Mouse (Mus musculus) gastrocnemius, adult 18-20 months (tissue): Measurements from ENCODE around the gene Ift43. TPM values are rescaled to one million over a fixed set of nuclear protein-coding genes. Genes with fewer than 3 reads are reported as not detected.

Experiments
- DNase-seq: peaks from one replicate; pipeline ENCODE4 v3.0.0; 2021; ENCODE audit warnings: low spot score
- total RNA-seq, 2 experiments: library from RNA; stranded (reverse); gene quantifications; 2 replicates each; pipeline ENCODE4 v1.2.3; 2021

The Ift43 gene
- total RNA-seq, 2 experiments from 2014 or later: 10.5 to 12.7 TPM

DNA sequence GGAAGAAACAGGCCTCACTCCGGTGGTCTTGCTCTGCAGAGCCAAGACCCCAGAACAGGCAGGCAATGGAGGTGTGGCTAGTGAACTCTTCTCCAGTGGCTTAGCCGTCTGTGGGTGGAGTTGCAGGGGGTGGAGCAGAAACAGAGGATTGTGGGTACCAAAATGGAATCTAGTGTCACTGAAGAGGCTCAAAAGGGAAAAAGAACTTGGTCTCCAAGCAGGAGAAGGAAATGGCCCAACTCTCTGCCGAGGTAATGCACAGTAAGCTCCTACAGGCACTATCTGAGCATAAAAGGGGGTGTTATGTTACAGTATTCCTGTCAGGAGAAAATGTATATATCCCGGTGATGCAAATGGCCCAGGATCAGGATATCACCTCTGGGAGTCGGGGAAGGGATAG, 86.9 kb downstream of the Ift43 start:
- no peak for DNase-seq

DNA sequence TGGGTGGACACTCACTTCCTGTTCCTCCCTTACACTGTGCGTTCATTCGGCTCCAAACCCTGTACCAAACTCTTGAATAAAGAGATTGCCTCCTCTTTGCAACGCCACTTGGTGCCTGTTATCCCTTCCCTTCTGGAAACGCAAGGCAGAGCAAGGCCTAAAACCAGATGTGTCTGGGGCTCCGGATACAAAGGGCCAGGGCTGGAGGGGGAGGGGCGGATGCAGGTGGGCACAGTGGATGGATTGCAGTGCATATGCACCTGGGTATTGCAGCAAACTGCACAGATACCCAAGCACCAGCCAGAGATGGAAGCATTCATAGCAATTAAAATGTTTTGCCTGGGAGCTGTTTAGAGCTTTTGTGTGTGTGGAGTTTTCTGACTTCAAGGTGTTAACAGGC, 91.0 kb downstream of the Ift43 start:
- no peak for DNase-seq

DNA sequence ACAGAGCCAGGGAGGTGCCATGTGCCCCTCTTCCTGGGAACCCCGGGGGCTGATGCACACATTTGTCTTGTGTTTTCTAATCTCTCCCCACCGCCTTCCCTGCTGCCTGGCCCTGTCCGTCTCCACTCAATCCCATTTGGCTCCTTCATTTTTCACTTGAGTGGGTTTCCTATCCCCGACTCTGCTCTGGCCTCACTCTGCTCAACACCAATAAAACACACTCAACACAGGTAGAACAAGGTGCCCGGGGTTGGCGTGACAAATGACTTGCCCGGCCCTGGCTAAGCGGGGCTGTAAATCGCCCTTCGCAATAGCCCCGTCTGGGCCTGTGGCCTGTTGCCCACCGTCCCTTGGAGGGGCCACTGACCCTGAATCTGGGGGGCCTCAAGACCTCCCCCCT, 92.0 kb downstream of the Ift43 start:
- DNase-seq: no peak

DNA sequence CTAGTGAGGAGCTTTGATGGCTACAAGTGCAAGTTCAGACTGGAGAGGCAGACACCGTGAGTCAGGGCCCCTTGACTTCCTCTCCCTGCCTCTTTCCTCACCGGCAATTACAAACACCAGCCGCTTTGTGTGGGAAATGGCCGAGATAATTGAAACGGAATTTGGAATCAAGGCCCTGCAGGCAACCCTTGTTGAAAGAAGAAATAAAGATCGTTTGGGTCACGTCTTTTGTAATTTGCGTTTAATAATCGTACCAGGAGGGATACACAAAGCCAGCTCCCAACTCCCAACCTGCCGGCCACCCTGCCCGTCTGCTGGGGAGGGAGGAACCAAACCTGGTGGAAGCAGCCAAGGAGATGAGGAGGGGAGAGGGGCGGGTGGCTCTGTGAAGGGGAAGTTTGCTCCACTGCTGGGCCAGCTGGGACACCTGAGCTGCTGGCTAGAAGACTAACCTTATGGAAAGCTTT, 93.2 kb downstream of the Ift43 start:
- no peak for DNase-seq

DNA sequence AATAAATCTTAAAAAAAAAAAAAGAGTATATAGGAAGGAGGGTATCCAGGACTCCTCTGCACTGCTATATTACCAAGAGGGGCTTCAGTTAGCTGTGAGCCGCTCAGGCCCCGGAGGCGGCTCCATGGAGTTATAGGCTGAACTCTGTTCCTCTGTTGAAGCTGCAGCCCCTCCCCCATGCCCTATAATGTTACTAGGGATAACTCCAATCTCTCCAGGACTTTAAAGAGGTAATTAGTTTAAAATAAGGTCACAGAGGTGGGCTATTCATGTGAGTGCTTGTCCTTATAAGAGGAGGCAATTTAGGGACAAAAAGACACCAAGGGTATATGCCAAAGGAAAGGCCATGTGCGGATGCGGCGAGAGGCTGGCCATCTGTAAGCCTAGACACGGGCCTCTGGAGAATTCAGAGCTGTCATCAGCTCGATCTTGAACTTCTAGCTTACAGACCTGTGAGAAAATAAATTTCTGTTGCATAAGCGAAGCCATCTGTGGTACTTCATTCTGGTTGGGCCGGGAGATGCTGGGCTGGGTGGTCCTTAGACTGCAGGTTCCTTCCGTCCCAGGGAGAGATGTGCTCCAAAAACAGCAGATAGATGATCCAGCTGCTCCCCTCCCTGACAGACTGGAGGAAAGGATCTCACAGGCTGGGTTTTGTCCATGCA, 94.5 kb downstream of the Ift43 start:
- DNase-seq: no peak

DNA sequence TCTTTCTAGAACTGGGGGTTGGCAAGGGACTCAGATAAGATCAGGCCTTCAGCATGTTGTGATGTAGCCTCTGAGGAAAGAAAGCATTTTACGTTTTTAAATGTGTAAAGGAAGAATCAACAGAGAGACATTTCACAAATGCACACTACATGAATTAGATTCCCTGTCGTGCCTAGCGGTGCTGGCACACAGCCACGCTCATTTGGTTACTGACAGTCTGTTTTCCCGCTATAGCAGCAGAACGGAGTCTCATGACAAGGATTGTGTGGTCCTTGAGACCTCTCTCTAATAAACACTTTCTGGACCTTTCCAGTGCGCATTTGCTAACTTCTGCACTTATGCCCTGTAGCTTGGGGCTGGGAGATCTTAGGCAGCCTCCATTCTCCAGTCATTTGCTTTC, 96.9 kb downstream of the Ift43 start:
- no peak for DNase-seq

DNA sequence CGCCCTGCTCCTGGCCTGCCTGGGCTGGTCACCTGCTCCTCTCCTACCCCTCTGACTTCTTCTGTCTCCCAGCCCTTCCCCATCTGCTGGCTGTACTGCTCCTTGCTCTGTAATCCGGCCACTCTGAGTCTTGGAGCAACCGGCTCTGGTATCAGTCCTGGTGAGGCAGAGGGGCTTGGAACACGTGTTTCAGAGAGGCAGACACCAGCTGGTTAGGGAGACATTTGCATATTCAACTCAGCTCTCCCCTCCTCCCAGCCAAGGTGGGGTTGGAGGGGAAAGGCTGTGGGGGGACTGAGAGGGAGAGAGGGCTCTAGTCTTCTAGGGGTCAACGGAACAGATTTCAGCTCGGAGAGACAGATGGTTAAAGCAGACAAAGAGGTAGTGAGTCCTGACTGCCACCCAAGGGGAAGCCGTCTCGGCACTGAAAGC, 99.0 kb downstream of the Ift43 start:
- no peak for DNase-seq

DNA sequence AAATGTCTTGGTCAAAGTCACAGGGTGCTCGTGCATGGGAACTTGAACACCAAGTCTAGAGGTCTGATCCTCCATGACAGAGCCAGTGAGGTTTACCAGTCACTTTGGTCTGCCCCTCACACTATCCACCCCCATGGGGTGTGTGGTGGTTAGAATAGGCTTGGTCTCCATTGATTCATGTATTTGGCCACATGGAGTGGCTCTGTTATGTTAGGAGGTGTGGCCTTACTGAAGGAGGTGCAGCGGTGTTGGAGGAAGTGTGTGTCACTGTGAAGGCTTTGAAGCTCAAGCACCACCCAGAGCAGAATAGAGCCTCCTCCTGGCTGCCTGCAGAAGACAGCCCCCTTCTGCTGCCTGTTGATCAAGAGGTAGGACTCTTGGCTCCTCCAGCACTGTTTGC, 99.5 kb downstream of the Ift43 start:
- DNase-seq: no peak

DNA sequence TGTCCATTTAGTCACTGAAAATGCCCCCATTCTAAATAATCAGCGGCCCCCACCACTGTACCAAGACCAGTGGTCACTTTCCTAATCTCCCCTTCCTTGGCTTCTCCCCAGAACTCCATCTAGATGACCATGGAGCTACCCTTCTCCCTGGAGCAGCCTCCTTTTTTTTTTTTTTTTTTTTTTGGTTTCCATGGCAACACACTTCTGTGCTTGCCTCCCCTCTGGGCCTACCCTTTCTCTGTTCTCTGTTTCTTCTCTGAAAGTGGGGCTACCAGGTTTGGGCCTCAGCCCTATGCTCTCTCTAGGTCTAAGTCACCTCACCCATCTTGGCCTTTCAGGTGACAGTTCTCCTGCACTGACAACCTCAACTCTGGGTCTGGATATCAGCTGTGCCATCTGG, 100.1 kb downstream of the Ift43 start:
- DNase-seq: no peak

DNA sequence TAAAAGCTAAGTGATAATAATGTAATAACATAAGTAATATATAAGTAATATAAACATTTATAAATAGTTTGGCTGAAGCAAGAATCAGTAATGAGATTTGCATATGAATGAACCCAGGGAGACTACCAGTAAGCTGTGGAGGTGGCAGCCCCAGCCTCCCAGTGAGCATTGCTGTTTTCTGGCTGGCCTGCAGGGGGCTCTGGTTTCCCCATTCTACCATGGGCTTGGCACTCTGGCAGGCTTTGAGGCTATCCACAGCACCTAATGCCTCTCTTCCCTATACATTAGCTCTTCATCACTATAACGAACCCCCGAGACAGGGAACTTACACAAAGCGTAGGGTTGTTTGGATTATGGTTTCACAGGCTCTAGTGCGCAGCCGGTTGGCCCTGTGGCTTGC, 105.8 kb downstream of the Ift43 start:
- no peak for DNase-seq

DNA sequence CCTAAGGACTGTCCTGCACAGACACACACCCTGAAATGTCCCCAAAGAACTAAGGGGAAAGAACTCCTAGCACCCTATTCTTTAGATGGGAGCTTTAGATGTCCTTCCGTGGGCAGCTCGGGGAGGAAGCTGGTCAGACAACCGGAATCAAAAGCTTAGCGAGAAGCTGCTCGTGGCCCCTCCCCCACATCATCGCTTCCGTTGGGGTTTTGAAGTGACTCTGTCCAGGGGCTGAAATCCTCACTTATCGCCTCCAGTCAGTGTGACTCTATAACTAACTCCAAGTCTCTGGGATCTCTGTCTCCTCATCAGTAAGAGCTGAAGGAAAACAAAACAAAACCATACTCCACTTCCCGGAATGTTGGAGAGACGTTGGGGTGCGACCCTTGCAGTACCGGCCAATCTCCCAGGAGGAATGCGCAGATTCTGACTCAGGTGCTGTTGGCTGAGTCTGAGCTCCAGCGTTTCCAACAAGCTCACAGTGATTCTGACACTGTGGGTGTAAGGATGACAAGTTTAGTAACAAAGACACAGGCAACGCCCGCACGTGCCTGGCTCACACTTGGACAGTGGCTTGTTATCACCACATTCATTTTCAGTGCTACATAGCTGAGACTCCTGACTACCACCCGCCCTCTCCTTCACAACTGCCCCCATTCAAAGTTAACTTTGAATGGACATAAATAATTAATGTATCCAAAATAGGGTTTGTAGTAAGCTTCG, 107.4 kb downstream of the Ift43 start:
- DNase-seq: no peak

DNA sequence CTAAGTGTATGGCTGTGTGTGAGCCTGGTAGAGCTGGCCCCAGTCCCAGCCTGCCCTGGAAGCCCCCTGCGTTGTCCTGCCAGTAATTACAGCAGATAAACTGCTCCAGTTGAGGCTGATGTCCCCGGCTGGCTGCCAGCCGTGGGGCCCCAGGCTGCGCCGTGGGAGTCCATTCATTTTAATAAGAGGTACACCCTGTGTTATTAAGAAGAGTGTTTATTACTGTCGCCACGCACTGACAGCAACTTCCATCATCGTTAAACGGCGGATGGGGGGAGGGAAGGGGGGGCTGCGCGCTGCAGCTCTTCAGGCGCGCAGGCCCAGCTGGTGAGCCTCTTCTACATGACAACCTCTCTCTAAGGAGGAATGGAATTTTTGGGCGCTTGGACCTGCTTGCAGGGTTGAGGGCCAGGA, 109.7 kb downstream of the Ift43 start:
- no peak for DNase-seq

DNA sequence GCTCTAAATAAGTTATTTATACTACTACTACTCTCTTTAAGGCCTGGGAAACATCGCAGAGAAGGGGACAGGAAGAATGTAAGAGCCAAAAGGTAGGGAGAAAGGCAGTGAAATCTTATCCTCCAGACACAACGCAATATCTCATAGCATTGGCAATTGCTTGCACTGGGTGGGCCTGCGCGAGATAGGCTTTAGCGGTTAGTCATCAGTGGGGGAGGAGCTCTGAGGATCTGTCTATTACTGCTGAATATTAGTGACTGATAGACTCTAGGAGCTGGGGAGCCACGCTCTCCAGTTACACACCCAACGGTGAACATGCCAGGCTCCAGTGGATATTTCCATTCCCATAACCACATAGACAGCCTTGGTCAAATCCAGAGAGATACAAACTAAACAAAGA, 114.6 kb downstream of the Ift43 start:
- DNase-seq: no peak

DNA sequence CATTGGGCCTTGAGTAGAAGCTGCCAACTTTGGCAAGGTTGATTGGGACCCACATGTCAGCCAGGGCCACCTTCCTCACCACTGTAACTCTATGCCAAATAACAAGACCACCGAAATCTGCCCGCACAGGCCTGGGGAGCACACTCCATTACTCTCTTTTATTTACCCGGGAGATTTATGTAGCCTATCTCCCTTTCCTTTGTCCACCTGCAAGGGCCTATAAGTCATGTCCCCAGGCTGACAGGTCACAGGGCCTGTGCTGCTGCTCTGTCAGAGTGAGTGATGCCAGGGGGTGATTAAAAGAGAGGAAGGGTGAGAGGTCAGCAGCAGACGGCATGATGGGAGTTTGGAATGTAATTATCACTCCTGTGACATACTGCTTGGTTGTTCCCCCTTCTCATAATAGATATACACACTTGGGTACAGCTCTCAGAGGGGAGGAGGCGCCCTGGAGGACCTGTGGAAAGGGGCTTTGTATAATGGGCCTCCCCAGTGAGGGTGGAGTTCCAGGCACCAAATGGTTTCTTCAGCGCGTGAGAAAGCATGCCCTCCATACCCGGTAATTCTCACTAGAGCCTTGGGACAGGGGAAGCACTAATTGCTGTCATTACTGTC, 121.2 kb downstream of the Ift43 start:
- DNase-seq: no peak

DNA sequence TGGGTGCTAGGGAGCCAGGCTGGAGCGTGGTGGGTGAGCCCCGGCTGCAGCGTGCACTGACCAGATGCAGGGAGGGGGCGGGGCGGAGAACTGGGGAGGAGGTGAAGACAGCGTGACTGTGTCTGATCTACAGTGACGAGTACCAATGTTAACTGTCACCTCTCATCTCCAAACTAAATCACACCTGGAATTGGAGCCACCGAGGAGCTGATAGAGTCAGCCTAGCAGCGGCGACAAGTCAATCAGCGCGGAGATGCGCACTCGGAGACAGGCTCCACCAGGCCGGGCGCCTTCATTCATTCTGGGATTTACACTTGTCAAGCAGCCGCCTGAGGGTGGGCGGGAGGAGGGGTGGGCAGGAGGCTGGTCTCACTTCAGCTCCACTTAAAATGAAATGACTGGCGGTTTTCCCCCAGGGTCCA, 128.8 kb downstream of the Ift43 start:
- no peak for DNase-seq

Other genes with a start within 250 kb of the Ift43 start
- 10 to 100 TPM; 41.9 to 54.3 TPM for gene Tgfb3, start 3.5 kb upstream of the Ift43 start, total RNA-seq
- gene Gpatch2l, start 159.3 kb downstream of the Ift43 start, total RNA-seq: 10 to 100 TPM; 12.2 to 12.5 TPM